Mouse (Mus musculus) ES-Bruce4 (cell line): ENCODE measurements around the gene Jam2.

ENCODE experiments used
- CTCF ChIP-seq: IDR thresholded peaks from one replicate; pipeline ENCODE4 v1.8.1; 2011; ENCODE audit warnings: low read depth, low read length
- EP300 ChIP-seq: IDR thresholded peaks from 2 replicates; pipeline ENCODE4 v1.6.1; 2011; ENCODE audit warnings: low read depth, low read length; ENCODE audit not compliant: insufficient read depth
- POLR2A ChIP-seq: IDR thresholded peaks from one replicate; pipeline ENCODE4 v1.8.1; 2011; ENCODE audit warnings: low read length; ENCODE audit not compliant: insufficient read depth

GRCm38 (mm10) chr16:84834344-84834743, 60.4 kb downstream of the Jam2 start:
- TF ChIP-seq CTCF (no peak), POLR2A (no peak), EP300 (no peak)
